Mouse (Mus musculus) forebrain, embryonic 15.5 days (tissue): ENCODE data around the gene Itga5. TPM values are rescaled to one million over a fixed set of nuclear protein-coding genes. Genes with fewer than 3 reads are reported as not detected.
A peak's percentile ranks its signal among the peaks of the same experiment; 100 is the strongest.

ENCODE experiments used
- ATAC-seq: fragments of 200-750 bp; cut with Nextera tagmentation; replicated peaks from 2 replicates; pipeline ENCODE4 v1.8.0; 2017; ENCODE audit warnings: mild to moderate bottlenecking, moderate TSS enrichment, moderate library complexity
- H3K27ac ChIP-seq: fragments of 300-500 bp; sonication (generic); replicated peaks from 2 replicates; pipeline ENCODE4 v1.5.1; 2015; ENCODE audit warnings: mild to moderate bottlenecking, inconsistent platforms
- H3K27me3 ChIP-seq: fragments of 300-500 bp; sonication (generic); 2 replicates; pipeline ENCODE4 v1.6.1; 2015; ENCODE audit warnings: inconsistent platforms
- H3K36me3 ChIP-seq: fragments of 300-500 bp; sonication (generic); 2 replicates; pipeline ENCODE4 v1.6.1; 2015; ENCODE audit warnings: mild to moderate bottlenecking, inconsistent platforms
- H3K4me1 ChIP-seq: fragments of 300-500 bp; sonication (generic); 2 replicates; pipeline ENCODE4 v1.6.1; 2015; ENCODE audit warnings: inconsistent platforms
- H3K4me2 ChIP-seq: fragments of 300-500 bp; sonication (generic); replicated peaks from 2 replicates; pipeline ENCODE4 v1.6.1; 2015; ENCODE audit warnings: mild to moderate bottlenecking, inconsistent platforms
- H3K4me3 ChIP-seq: fragments of 300-500 bp; sonication (generic); 2 replicates; pipeline ENCODE4 v1.5.1; 2015; ENCODE audit warnings: mild to moderate bottlenecking, inconsistent platforms
- H3K9ac ChIP-seq: fragments of 300-500 bp; sonication (generic); replicated peaks from 2 replicates; pipeline ENCODE4 v1.6.1; 2015; ENCODE audit warnings: mild to moderate bottlenecking, inconsistent platforms
- H3K9me3 ChIP-seq: fragments of 300-500 bp; sonication (generic); 2 replicates; pipeline ENCODE4 v1.6.1; 2016; ENCODE audit warnings: inconsistent platforms
- WGBS: fragments of 180-500 bp; shearing (Covaris S2); methylation state at CpG from one replicate; pipeline ENCODE4 v1.1.7; 2015; ENCODE audit warnings: mixed read lengths; 5-methylcytosine and 5-hydroxymethylcytosine counted together
- polyA plus RNA-seq: library from polyadenylated mRNA; unstranded; fragments of >200 nt; fragmentation: Nextera tagmentation; extraction: Ambion mirVana; gene quantifications from 2 replicates; pipeline ENCODE4 v1.2.1, GENCODE M21; 2015

The Itga5 gene
- polyA plus RNA-seq, 1 experiment from 2014 or later, result 5.7 TPM

GRCm38 (mm10) chr15:103303916-103304615 is 62.5 kb downstream of the Itga5 start:
- Histone ChIP-seq H3K9me3 (no peaks in the 10 kb centered on the region), H3K9ac (peak overlapping the region; percentile 78), H3K4me3 (peak overlapping the region; percentile 50), H3K27me3 (no peaks in the 10 kb centered on the region), H3K36me3 (no peaks in the 10 kb centered on the region), H3K27ac (peak overlapping the region; percentile 99), H3K4me2 (peak overlapping the region; percentile 76), H3K4me1 (peaks cover 72% of the 10 kb centered on the region)
- WGBS, result 11% methylated on average over 8 of the region's 8 CpGs
- no peak for ATAC-seq

GRCm38 (mm10) chr15:103302341-103303021 is 64.1 kb downstream of the Itga5 start:
- Histone ChIP-seq H3K9me3 (no peaks in the 10 kb centered on the region), H3K4me2 (no peak overlapping the region), H3K4me3 (no peak overlapping the region), H3K27me3 (no peaks in the 10 kb centered on the region), H3K9ac (0 out of 2 replicates have a peak overlapping the region, but pooled peaks have one; percentile 16), H3K36me3 (peaks cover 4% of the 10 kb centered on the region; the same call in 1 of the 2 replicates), H3K4me1 (peaks cover 87% of the 10 kb centered on the region), H3K27ac (peak overlapping the region; percentile 96)
- 56% methylated on average over 6 of the region's 6 CpGs for WGBS
- ATAC-seq, result no peak

- H3K4me1 ChIP-seq, result peaks cover 88% of the 10 kb centered on the region
- H3K27ac ChIP-seq, result peak overlapping the region; percentile 96
- WGBS, result 37% methylated on average over 5 of the region's 5 CpGs
- no peak overlapping the region for H3K4me3 ChIP-seq
- no peak for ATAC-seq
- H3K27me3 ChIP-seq, result no peaks in the 10 kb centered on the region
- no peaks in the 10 kb centered on the region for H3K9me3 ChIP-seq
- H3K9ac ChIP-seq, result 0 out of 2 replicates have a peak overlapping the region, but pooled peaks have one; percentile 16
- no peak overlapping the region for H3K4me2 ChIP-seq
- H3K36me3 ChIP-seq, result peaks cover 4% of the 10 kb centered on the region; the same call in 1 of the 2 replicates
Observed at GRCm38 (mm10) chr15:103301547-103302340, 64.8 kb downstream of the Itga5 start.

- H3K4me1 ChIP-seq, result peaks cover 91% of the 10 kb centered on the region
- peak overlapping the region; percentile 96 for H3K27ac ChIP-seq
- no peak overlapping the region for H3K4me3 ChIP-seq
- H3K9ac ChIP-seq, result peak overlapping the region; percentile 49; the same call in 1 of the 2 replicates
- H3K36me3 ChIP-seq, result peaks cover 6% of the 10 kb centered on the region
- no peaks in the 10 kb centered on the region for H3K27me3 ChIP-seq
- ATAC-seq, result no peak
- whole genome bisulfite sequencing, result 15% methylated on average over 2 of the region's 2 CpGs
- no peak overlapping the region for H3K4me2 ChIP-seq
- no peaks in the 10 kb centered on the region for H3K9me3 ChIP-seq
Observed at GRCm38 (mm10) chr15:103301046-103301445, 65.5 kb downstream of the Itga5 start.

DNA sequence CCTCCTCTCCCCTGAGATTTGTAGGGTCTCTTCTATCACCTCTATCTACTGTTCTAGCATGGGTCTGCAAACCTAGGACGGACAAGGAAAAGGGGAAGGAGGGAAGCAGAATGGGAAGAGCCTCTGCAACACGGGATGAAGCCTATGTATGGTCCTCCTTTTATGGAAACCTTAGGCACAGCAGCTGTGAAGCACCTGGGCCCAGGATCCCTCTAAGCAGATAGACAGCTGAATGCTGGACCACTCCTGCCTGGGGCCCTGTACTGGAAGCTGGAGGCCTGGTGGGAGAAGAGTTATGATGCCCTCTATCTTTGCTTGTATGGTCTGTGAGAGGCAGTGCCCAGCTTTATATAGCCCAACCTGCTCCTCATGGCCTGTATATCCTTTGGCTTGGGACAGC is 66.0 kb downstream of the Itga5 start:
- H3K4me3 ChIP-seq, result peak overlapping the region; percentile 27
- 0% methylated on average over 2 of the region's 2 CpGs for WGBS
- ATAC-seq, result no peak

GRCm38 (mm10) chr15:103300067-103300471 is 66.5 kb downstream of the Itga5 start:
- Histone ChIP-seq H3K9me3 (no peaks in the 10 kb centered on the region), H3K4me1 (peaks cover 93% of the 10 kb centered on the region), H3K27ac (peak overlapping the region; percentile 96), H3K27me3 (no peaks in the 10 kb centered on the region), H3K9ac (peak overlapping the region; percentile 49), H3K4me3 (peak overlapping the region; percentile 27), H3K4me2 (peak overlapping the region; percentile 53), H3K36me3 (peaks cover 8% of the 10 kb centered on the region)
- peak; percentile 51 for ATAC-seq
- 4% methylated on average over 18 of the region's 18 CpGs for WGBS

More for the DNA sequence above, 66.0 kb downstream of the Itga5 start:
- Histone ChIP-seq H3K27ac (peak overlapping the region; percentile 96), H3K4me2 (peak overlapping the region; percentile 53), H3K4me1 (peaks cover 91% of the 10 kb centered on the region), H3K36me3 (peaks cover 8% of the 10 kb centered on the region), H3K9me3 (no peaks in the 10 kb centered on the region), H3K9ac (peak overlapping the region; percentile 49), H3K27me3 (no peaks in the 10 kb centered on the region)

DNA sequence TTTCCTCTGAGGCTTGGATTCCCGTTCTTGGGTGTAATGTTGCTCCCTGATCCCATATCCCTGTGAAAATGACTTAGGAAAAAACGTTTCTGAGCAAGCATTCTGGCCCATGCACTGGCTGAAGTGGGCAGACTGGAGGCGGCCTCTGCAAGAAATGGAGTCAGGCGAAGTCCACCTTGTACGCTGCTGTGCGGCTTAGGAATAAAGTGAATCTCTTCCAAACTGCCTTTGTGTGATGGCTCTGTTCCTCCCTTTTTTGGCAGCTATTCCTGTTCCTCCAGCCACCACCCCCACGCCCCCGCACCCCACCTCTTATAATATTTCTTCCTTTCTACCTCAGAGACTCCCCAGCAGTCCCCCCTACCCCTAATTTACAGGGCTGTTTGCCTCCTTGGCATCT is 66.9 kb downstream of the Itga5 start:
- no peaks in the 10 kb centered on the region for H3K9me3 ChIP-seq
- ATAC-seq, result no peak; the same call in 1 of the 2 replicates
- peak overlapping the region; percentile 96 for H3K27ac ChIP-seq
- no peaks in the 10 kb centered on the region for H3K27me3 ChIP-seq
- WGBS, result 15% methylated on average over 8 of the region's 8 CpGs
- peaks cover 8% of the 10 kb centered on the region for H3K36me3 ChIP-seq
- H3K4me1 ChIP-seq, result peaks cover 90% of the 10 kb centered on the region
- H3K4me3 ChIP-seq, result peak overlapping the region; percentile 27
- H3K9ac ChIP-seq, result peak overlapping the region; percentile 49
- H3K4me2 ChIP-seq, result peak overlapping the region; percentile 53

- no peak for ATAC-seq
- no peaks in the 10 kb centered on the region for H3K9me3 ChIP-seq
- peaks cover 8% of the 10 kb centered on the region for H3K36me3 ChIP-seq
- H3K9ac ChIP-seq, result peak overlapping the region; percentile 49; the same call in 1 of the 2 replicates
- H3K27ac ChIP-seq, result peak overlapping the region; percentile 96
- WGBS, result 50% methylated on average over 5 of the region's 5 CpGs
- H3K4me2 ChIP-seq, result peak overlapping the region; percentile 53; the same call in 1 of the 2 replicates
- H3K4me3 ChIP-seq, result 0 out of 2 replicates have a peak overlapping the region, but pooled peaks have one; percentile 27
- peaks cover 84% of the 10 kb centered on the region for H3K4me1 ChIP-seq
- no peaks in the 10 kb centered on the region for H3K27me3 ChIP-seq
Observed at GRCm38 (mm10) chr15:103298861-103299616, 67.5 kb downstream of the Itga5 start.

- Histone ChIP-seq H3K9ac (no peak overlapping the region), H3K4me1 (peaks cover 74% of the 10 kb centered on the region), H3K27me3 (no peaks in the 10 kb centered on the region), H3K4me3 (no peak overlapping the region), H3K9me3 (no peaks in the 10 kb centered on the region), H3K4me2 (no peak overlapping the region), H3K27ac (peak overlapping the region; percentile 96), H3K36me3 (peaks cover 16% of the 10 kb centered on the region)
- 36% methylated on average over 3 of the region's 3 CpGs for WGBS
- no peak; the same call in 1 of the 2 replicates for ATAC-seq
Observed at GRCm38 (mm10) chr15:103298026-103298425, 68.5 kb downstream of the Itga5 start.

DNA sequence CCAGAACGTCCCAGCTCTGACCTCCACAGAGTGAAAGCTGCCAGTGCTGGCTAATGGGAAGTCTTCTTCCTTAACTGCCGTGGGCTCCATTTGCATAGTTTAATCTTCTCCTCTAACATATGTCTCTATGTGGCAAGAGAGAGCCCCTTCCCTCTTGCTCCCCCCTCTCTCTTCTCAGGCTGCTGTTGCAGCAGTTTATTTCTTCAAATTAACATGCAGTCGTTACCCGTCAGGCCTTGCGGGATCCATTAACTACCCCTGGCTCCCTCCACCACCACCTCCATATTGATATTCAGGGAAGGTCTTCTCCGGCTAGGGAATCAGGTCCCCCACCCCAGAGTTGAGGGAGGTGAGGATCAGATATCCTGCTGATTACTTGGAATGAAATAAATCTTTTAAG is 69.2 kb downstream of the Itga5 start:
- H3K9me3 ChIP-seq, result no peaks in the 10 kb centered on the region
- no peak overlapping the region for H3K9ac ChIP-seq
- H3K4me1 ChIP-seq, result peaks cover 68% of the 10 kb centered on the region
- peaks cover 23% of the 10 kb centered on the region for H3K36me3 ChIP-seq
- peak overlapping the region; percentile 96 for H3K27ac ChIP-seq
- no peak overlapping the region for H3K4me2 ChIP-seq
- ATAC-seq, result no peak
- no peak overlapping the region for H3K4me3 ChIP-seq
- H3K27me3 ChIP-seq, result no peaks in the 10 kb centered on the region
- 30% methylated on average over 6 of the region's 6 CpGs for WGBS

- no peak for ATAC-seq
Observed at GRCm38 (mm10) chr15:103295851-103296250, 70.7 kb downstream of the Itga5 start.

More at GRCm38 (mm10) chr15:103295851-103296250, 70.7 kb downstream of the Itga5 start:
- Histone ChIP-seq H3K27me3 (no peaks in the 10 kb centered on the region), H3K9ac (no peak overlapping the region), H3K27ac (0 out of 2 replicates have a peak overlapping the region, but pooled peaks have one; percentile 96), H3K4me1 (peaks cover 55% of the 10 kb centered on the region), H3K36me3 (peaks cover 31% of the 10 kb centered on the region), H3K9me3 (no peaks in the 10 kb centered on the region), H3K4me3 (no peak overlapping the region), H3K4me2 (no peak overlapping the region)
- 10% methylated on average over 5 of the region's 5 CpGs for WGBS
